Mouse (Mus musculus) stomach, postnatal 0 days (tissue): ENCODE data around the gene Pxdn.

Source experiments
- CTCF ChIP-seq: IDR thresholded peaks from 2 replicates; pipeline ENCODE4 v1.5.1; 2016; ENCODE audit warnings: antibody characterized with exemption, low read depth, mild to moderate bottlenecking, moderate library complexity
- EP300 ChIP-seq: optimal IDR thresholded peaks from 2 replicates; pipeline ENCODE3; 2016; ENCODE audit warnings: antibody characterized with exemption

- no peak for TF ChIP-seq CTCF
- no peak for TF ChIP-seq EP300
These were observed 112.4 kb downstream of the Pxdn start for GRCm38 (mm10) chr12:30049818-30050217.
